Mouse (Mus musculus) kidney, embryonic 14.5 days (tissue): ENCODE data around the gene Rhbg. TPM values are rescaled to one million over a fixed set of nuclear protein-coding genes. Genes with fewer than 3 reads are reported as not detected.
"Not testable (repeated sequence)": the region's sequence is repeated elsewhere in the genome, so short reads cannot be mapped to it uniquely, and the experiment has no call there.

ENCODE experiments used
- ATAC-seq: fragments of 200-750 bp; cut with Nextera tagmentation; 2 replicates; pipeline ENCODE4 v1.8.0; 2017; ENCODE audit warnings: moderate number of reproducible peaks, mild to moderate bottlenecking, moderate TSS enrichment, moderate library complexity; ENCODE audit not compliant: low FRiP score, low TSS enrichment
- H3K27ac ChIP-seq: fragments of 300-500 bp; sonication (generic); 2 replicates; pipeline ENCODE4 v1.5.1; 2014; ENCODE audit warnings: low read depth, mild to moderate bottlenecking, low read length, moderate library complexity, mixed read lengths
- H3K27me3 ChIP-seq: fragments of 300-500 bp; sonication (generic); 2 replicates; pipeline ENCODE4 v1.6.1; 2014; ENCODE audit warnings: mild to moderate bottlenecking, low read length; ENCODE audit not compliant: control insufficient read depth, insufficient read depth
- H3K36me3 ChIP-seq: fragments of 300-500 bp; sonication (generic); 2 replicates; pipeline ENCODE4 v1.6.1; 2014; ENCODE audit warnings: low read length, mixed read lengths; ENCODE audit not compliant: control insufficient read depth, insufficient read depth
- H3K4me1 ChIP-seq: fragments of 300-500 bp; sonication (generic); 2 replicates; pipeline ENCODE4 v1.6.1; 2014; ENCODE audit warnings: low read length, mixed read lengths; ENCODE audit not compliant: control insufficient read depth, insufficient read depth
- H3K4me2 ChIP-seq: fragments of 300-500 bp; sonication (generic); replicated peaks from 2 replicates; pipeline ENCODE4 v1.6.1; 2014; ENCODE audit warnings: low read depth, mild to moderate bottlenecking, low read length
- H3K4me3 ChIP-seq: fragments of 300-500 bp; sonication (generic); 2 replicates; pipeline ENCODE4 v1.5.1; 2014; ENCODE audit warnings: mild to moderate bottlenecking, low read length
- H3K9ac ChIP-seq: fragments of 300-500 bp; sonication (generic); 2 replicates; pipeline ENCODE4 v1.6.1; 2014; ENCODE audit warnings: low read depth, mild to moderate bottlenecking, low read length, moderate library complexity
- H3K9me3 ChIP-seq: fragments of 300-500 bp; sonication (generic); 2 replicates; pipeline ENCODE4 v1.6.1; 2016; ENCODE audit warnings: low read length; ENCODE audit not compliant: control insufficient read depth
- WGBS: fragments of 180-500 bp; shearing (Covaris S2); extraction: QIAGEN DNeasy Blood & Tissue Kit; methylation state at CpG from one replicate; pipeline ENCODE4 v1.1.7; 2014; 5-methylcytosine and 5-hydroxymethylcytosine counted together
- polyA plus RNA-seq: library from polyadenylated mRNA; unstranded; fragments of >200 nt; fragmentation: Nextera tagmentation; extraction: Ambion mirVana; gene quantifications from 2 replicates; pipeline ENCODE4 v1.2.1, GENCODE M21; 2014

Rhbg gene
- 2.2 and 3.7 TPM in 2 replicates for polyA plus RNA-seq

DNA sequence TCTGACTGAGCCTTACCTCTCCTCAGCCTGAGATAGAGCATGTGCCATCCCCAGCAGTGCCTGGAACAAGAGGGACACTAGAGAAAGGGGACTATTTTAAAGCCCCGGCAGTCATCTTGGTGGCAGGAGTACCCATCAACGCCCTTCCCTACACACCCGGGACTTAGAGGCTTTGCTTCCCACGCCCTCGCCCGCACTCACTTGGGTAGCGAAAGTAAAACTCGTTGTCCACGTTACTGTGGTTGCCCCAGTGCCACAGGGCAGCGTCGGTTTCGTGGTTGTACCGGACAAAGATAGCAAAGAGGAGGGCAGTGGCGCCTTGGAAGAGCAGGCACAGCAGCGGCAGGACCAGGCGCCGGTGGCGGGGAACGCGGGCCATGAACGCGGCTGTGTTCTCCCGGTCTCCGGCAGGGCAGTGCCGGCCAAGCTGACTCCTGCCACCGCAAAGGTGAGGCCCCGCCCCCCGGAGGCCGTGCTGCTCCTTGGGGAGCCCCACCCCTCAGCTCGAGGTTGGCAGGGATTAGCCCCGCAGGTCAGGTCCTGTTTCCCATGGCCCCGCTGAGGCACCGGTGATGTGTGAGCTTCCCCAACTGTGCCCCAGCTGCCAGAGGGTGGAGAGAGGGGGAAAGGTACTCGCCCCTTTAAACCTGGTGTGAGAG, at the start of gene Rhbg:
Rhbg (minus strand) TSS at position 442 of the 659 bp plus-strand sequence.
- Histone ChIP-seq H3K27ac (no peak within 1 kb of the TSS), H3K4me2 (peak within 1 kb of the TSS; percentile 71), H3K4me3 (peak within 1 kb of the TSS; percentile 43), H3K4me1 (peaks cover 21% of the 10 kb centered on the region; the same call in 1 of the 2 replicates), H3K9me3 (no peaks in the 10 kb centered on the region), H3K27me3 (peaks cover 26% of the 10 kb centered on the region), H3K9ac (peak within 1 kb of the TSS; percentile 57; the same call in 1 of the 2 replicates), H3K36me3 (no peaks in the 10 kb centered on the region)
- 3% methylated on average over 34 of the region's 34 CpGs for WGBS
- ATAC-seq: peak; percentile 38; the same call in 1 of the 2 replicates

DNA sequence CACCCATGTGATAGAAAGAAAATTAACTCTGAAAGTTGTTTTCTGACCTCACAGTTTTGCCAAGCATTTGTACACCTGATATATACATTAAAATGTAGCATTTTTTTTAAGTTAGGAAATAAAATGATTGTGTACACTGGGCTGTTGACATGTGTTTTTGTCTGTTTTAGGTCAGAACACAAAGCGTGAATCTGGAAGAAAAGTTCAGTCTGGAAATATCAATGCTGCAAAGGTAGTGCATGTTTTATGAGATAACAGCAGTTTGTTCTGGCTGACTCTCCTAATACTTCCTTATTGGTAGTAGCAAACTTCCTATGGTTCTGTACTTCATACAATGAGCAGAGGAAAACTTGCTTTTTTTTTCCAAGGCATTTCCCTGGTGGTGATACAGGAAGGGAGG, 44.7 kb upstream of the Rhbg start:
- H3K27me3 ChIP-seq: no peaks in the 10 kb centered on the region
- WGBS: 95% methylated on average over 1 of the region's 1 CpGs
- H3K4me3 ChIP-seq: no peak overlapping the region
- no peak overlapping the region for H3K27ac ChIP-seq
- H3K9me3 ChIP-seq: no peaks in the 10 kb centered on the region
- H3K4me1 ChIP-seq: peaks cover 19% of the 10 kb centered on the region
- no peak overlapping the region for H3K9ac ChIP-seq
- H3K4me2 ChIP-seq: no peak overlapping the region
- H3K36me3 ChIP-seq: peaks cover 54% of the 10 kb centered on the region
- ATAC-seq: no peak

DNA sequence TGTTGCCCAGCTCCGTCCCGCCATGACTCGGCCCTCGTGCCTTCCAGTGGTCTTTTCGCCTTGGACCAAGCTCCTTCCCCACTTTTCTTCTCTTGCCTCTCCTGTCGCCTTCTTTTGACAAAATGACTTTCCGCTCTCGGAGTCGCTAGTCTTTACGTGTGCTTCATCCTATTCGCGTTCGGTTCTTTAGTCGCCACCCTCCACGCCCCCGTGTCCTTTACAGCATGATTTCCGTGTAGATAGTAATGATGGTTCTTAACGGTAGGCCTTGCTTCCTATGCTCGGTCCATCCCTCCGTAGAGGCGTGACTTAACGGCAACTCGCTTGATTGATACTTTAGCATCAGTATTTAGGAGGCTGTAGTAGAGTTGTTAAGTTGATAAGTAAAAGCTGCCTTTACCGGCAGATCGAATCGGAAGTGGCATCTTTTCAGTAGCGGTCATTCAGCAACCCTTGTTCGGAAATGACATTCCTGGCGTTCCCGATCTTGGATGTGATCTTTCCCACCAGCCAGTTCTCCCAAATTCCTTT, 42.9 kb upstream of the Rhbg start:
- Histone ChIP-seq H3K9me3 (no peaks in the 10 kb centered on the region), H3K4me1 (peaks cover 19% of the 10 kb centered on the region), H3K27ac (peak overlapping the region; percentile 91), H3K4me2 (peak overlapping the region; percentile 87), H3K9ac (peak overlapping the region; percentile 88), H3K4me3 (peak overlapping the region; percentile 81), H3K27me3 (no peaks in the 10 kb centered on the region), H3K36me3 (peaks cover 37% of the 10 kb centered on the region)
- ATAC-seq: no peak
- under 1% methylated on average over 30 of the region's 30 CpGs for WGBS

DNA sequence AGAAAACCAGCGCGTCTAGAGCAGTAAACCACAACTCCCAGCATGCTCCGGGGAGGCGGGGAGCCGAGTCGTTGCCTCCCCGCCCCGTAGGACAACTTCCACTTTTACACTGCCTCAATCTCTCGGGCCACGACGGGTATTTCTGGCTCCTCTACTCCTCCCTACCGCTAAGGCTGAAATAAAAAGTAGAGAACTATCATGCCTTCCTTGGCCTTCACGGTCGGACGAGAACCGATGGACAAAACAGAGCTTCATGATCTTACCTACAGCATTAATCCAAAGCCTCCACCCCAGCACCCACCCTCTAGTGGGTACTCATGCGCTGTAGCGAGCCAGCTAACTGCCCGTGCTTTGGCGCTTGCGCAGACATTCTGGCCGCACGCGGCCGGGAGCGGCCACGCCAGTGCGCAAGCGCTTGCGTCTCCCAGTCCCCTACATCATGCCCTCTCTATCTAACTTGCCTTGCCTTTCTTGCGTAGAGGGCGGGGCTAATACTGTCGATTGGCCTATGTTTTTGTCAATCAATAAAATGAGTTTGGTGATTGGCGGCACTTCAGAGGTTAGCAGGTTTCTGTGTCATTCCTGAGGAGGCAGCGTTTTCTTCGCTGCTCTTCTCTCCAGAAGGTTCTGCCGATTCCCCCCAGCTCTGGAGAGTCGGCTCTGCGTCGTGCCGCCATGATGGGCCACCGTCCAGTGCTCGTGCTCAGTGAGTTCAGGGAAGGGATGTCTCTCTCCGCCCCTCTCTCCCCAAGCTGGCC, 42.2 kb upstream of the Rhbg start, which contains the start of the genes Tsacc and Cct3:
Tsacc (minus strand) TSS at position 439 of the 758 bp plus-strand sequence.
Cct3 (plus strand) TSS at position 556 of the 758 bp plus-strand sequence.
- ATAC-seq: peak; percentile 99
- no peaks in the 10 kb centered on the region for H3K27me3 ChIP-seq
- H3K4me1 ChIP-seq: peaks cover 19% of the 10 kb centered on the region
- no peaks in the 10 kb centered on the region for H3K9me3 ChIP-seq
- WGBS: under 1% methylated on average over 44 of the region's 44 CpGs
- H3K36me3 ChIP-seq: peaks cover 30% of the 10 kb centered on the region
- H3K9ac ChIP-seq: peak within 1 kb of the TSS; percentile 88
- H3K4me3 ChIP-seq: peak within 1 kb of the TSS; percentile 81
- peak within 1 kb of the TSS; percentile 91 for H3K27ac ChIP-seq
- peak within 1 kb of the TSS; percentile 87 for H3K4me2 ChIP-seq

DNA sequence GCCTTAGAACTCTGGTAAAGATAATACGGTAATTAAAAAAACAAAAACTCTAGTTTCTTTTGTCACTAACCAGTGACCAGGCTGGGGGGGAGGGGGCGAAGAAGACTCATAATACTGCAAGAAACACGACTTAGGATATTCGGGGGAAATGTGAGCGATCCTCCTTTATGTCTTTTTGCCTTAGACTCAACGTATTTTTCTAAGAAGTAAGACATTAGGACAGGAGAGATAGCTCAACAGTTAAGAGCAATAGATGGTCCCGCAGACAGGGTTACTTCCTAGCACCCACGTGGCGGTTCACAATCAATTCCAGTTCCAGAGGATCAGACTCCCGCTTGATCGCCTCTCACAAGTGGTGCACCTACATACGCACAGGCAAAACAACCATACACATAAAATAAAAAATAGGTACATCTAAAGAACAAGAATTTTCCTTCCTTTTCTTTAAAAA, 41.6 kb upstream of the Rhbg start:
- ATAC-seq: peak; percentile 14; the same call in 1 of the 2 replicates
- Histone ChIP-seq H3K27me3 (no peaks in the 10 kb centered on the region), H3K4me2 (peak overlapping the region; percentile 57), H3K9ac (peak overlapping the region; percentile 69), H3K36me3 (peaks cover 24% of the 10 kb centered on the region), H3K4me3 (peak overlapping the region; percentile 81), H3K27ac (peak overlapping the region; percentile 88), H3K9me3 (no peaks in the 10 kb centered on the region), H3K4me1 (peaks cover 19% of the 10 kb centered on the region)
- WGBS: 2% methylated on average over 12 of the region's 12 CpGs

DNA sequence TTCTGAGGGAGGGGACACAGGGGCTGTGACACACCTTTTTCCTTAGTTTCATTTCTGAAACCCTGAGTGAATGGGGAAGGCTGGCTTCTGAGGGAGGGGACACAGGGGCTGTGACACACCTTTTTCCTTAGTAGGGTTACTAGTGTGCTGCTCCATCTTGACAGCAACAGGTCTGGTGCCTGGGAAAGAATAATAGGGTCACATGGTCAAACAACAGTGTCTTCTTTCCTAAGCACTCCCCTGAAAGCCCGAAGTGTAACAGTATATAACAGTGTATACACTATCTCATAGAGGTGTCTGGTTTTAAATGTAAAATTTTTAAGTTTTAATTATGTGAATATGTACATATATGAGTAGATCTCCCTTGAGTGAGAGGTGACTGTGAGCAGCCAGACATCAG, 40.8 kb upstream of the Rhbg start:
- WGBS: 35% methylated on average over 1 of the region's 1 CpGs
- Histone ChIP-seq H3K9ac (peak overlapping the region; percentile 69; the same call in 1 of the 2 replicates), H3K4me3 (peak overlapping the region; percentile 81; the same call in 1 of the 2 replicates), H3K36me3 (peaks cover 15% of the 10 kb centered on the region), H3K4me1 (peaks cover 19% of the 10 kb centered on the region), H3K4me2 (peak overlapping the region; percentile 57)
- not testable (repeated sequence) for ATAC-seq, H3K9me3 ChIP-seq, H3K27me3 ChIP-seq, H3K27ac ChIP-seq

DNA sequence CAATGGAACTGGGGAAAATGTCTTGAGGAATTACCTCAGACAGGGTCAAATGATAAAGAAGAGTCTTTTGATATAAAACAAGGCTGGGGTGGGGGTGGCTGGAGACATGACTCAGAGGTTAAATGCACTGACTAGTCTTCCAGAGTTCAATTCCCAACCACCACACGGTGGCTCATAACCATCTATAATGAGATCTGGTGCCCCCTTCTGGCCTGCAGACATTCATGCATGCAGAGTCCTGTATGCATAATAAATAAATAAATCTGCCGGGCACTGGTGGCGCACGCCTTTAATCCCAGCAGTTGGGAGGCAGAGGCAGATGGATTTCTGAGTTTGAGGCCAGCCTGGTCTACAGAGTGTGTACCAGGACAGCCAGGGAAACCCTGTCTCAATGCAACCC, 37.5 kb upstream of the Rhbg start:
- H3K27me3 ChIP-seq: no peaks in the 10 kb centered on the region
- no peak for ATAC-seq
- H3K9me3 ChIP-seq: no peaks in the 10 kb centered on the region
- peaks cover 5% of the 10 kb centered on the region for H3K4me1 ChIP-seq
- 57% methylated on average over 4 of the region's 4 CpGs for WGBS
- H3K4me3 ChIP-seq: no peak overlapping the region
- H3K36me3 ChIP-seq: no peaks in the 10 kb centered on the region; the same call in 1 of the 2 replicates
- no peak overlapping the region for H3K4me2 ChIP-seq
- no peak overlapping the region for H3K27ac ChIP-seq
- no peak overlapping the region for H3K9ac ChIP-seq

DNA sequence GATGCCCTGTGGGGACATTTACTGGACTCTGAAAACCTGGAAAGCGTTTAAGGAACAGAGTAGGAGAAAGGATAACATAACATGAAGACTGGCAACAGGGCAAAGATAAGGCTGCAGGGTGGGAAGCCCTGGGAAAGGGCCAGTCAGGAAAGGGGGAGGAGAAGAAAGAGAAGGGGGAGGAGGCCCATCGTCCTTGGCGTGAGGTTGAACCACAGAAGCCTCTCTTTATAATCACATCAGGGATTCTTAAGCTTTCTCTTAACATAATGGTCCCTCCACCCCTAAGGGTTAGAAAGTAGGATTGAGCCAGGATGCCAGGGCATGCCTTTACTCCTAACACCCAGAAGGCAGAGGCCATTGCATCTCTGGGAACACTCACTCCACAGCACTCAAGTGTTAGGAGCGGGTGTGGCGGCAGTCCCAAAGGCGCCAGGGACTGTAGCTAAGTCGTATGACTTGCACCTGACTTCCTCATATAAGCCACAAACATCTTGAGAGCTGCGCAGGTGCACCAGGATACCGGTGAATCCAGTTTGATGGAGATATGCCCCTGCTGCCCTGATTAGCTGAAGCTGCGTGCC, 33.7 kb upstream of the Rhbg start:
- H3K9ac ChIP-seq, H3K27me3 ChIP-seq, H3K4me2 ChIP-seq, H3K27ac ChIP-seq, H3K4me1 ChIP-seq, H3K36me3 ChIP-seq, H3K4me3 ChIP-seq, H3K9me3 ChIP-seq, ATAC-seq: not testable (repeated sequence)
- 84% methylated on average over 8 of the region's 10 CpGs for WGBS
